Mouse (Mus musculus) lung, embryonic 16.5 days (tissue): Measurements from ENCODE around the gene Plch2. TPM values are rescaled to one million over a fixed set of nuclear protein-coding genes. Genes with fewer than 3 reads are reported as not detected.
A peak's percentile ranks its signal among the peaks of the same experiment; 100 is the strongest.
"Not testable (repeated sequence)": the region's sequence is repeated elsewhere in the genome, so short reads cannot be mapped to it uniquely, and the experiment has no call there.

ENCODE experiments used
- ATAC-seq: fragments of 200-750 bp; cut with Nextera tagmentation; 2 replicates; pipeline ENCODE4 v1.8.0; 2017; ENCODE audit warnings: low read depth, mild to moderate bottlenecking, moderate library complexity
- H3K27ac ChIP-seq: fragments of 300-500 bp; sonication (generic); 2 replicates; pipeline ENCODE4 v1.5.1; 2014; ENCODE audit warnings: mild to moderate bottlenecking, control low read depth, low read length
- H3K27me3 ChIP-seq: fragments of 300-500 bp; sonication (generic); 2 replicates; pipeline ENCODE4 v1.6.1; 2014; ENCODE audit warnings: low read depth, low read length, mixed read lengths; ENCODE audit not compliant: control insufficient read depth, insufficient read depth
- H3K36me3 ChIP-seq: fragments of 300-500 bp; sonication (generic); 2 replicates; pipeline ENCODE4 v1.6.1; 2014; ENCODE audit warnings: low read length; ENCODE audit not compliant: control insufficient read depth, insufficient read depth
- H3K4me1 ChIP-seq: fragments of 300-500 bp; sonication (generic); replicated peaks from 2 replicates; pipeline ENCODE4 v1.6.1; 2014; ENCODE audit warnings: low read length, mixed read lengths; ENCODE audit not compliant: control insufficient read depth, insufficient read depth
- H3K4me2 ChIP-seq: fragments of 300-500 bp; sonication (generic); 2 replicates; pipeline ENCODE4 v1.6.1; 2014; ENCODE audit warnings: low read depth, low read length, control low read depth
- H3K4me3 ChIP-seq: fragments of 300-500 bp; sonication (generic); 2 replicates; pipeline ENCODE4 v1.5.1; 2014; ENCODE audit warnings: mild to moderate bottlenecking, low read length, control low read depth
- H3K9ac ChIP-seq: fragments of 300-500 bp; sonication (generic); 2 replicates; pipeline ENCODE4 v1.6.1; 2014; ENCODE audit warnings: low read length, control low read depth
- H3K9me3 ChIP-seq: fragments of 300-500 bp; sonication (generic); 2 replicates; pipeline ENCODE4 v1.6.1; 2016; ENCODE audit warnings: low read length; ENCODE audit not compliant: control insufficient read depth
- WGBS: fragments of 180-500 bp; shearing (Covaris S2); extraction: QIAGEN DNeasy Blood & Tissue Kit; methylation state at CpG from one replicate; pipeline ENCODE4 v1.1.7; 2014; 5-methylcytosine and 5-hydroxymethylcytosine counted together
- polyA plus RNA-seq: library from polyadenylated mRNA; unstranded; fragments of >200 nt; fragmentation: Nextera tagmentation; extraction: Ambion mirVana; gene quantifications from 2 replicates; pipeline ENCODE4 v1.2.1, GENCODE M21; 2015

Plch2 gene
- polyA plus RNA-seq, 1 experiment from 2014 or later: 11.4 TPM

DNA sequence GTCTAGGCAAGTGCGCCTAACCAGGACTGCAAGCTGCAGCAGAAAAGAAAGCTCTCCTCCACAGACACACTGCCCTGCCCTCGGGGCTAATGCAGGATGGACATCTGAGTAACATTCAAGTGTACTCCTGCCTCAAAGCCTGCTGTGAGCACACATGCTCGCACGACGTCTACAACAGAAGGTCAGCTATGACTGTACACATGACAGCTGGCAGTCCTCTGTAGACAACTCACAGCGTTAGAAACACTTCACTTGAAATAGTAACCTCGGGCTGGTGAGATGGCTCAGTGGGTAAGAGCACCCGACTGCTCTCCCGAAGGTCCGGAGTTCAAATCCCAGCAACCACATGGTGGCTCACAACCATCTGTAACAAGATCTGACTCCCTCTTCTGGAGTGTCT is 22.2 kb upstream of the Plch2 start:
- peak; percentile 20; the same call in 1 of the 2 replicates for ATAC-seq
- 72% methylated on average over 10 of the region's 10 CpGs for whole genome bisulfite sequencing
- not testable (repeated sequence) for H3K9me3 ChIP-seq, H3K4me1 ChIP-seq, H3K9ac ChIP-seq, H3K27ac ChIP-seq, H3K4me2 ChIP-seq, H3K4me3 ChIP-seq, H3K27me3 ChIP-seq
- peaks cover 52% of the 10 kb centered on the region for H3K36me3 ChIP-seq

GRCm38 (mm10) chr4:155076677-155077076 is 20.1 kb upstream of the Plch2 start:
- WGBS: 41% methylated on average over 9 of the region's 9 CpGs
- H3K36me3 ChIP-seq: peaks cover 67% of the 10 kb centered on the region
- H3K4me2 ChIP-seq: no peak overlapping the region
- no peaks in the 10 kb centered on the region for H3K27me3 ChIP-seq
- H3K27ac ChIP-seq: no peak overlapping the region
- no peak for ATAC-seq
- no peak overlapping the region for H3K9ac ChIP-seq
- no peaks in the 10 kb centered on the region for H3K9me3 ChIP-seq
- no peaks in the 10 kb centered on the region for H3K4me1 ChIP-seq
- H3K4me3 ChIP-seq: no peak overlapping the region

GRCm38 (mm10) chr4:155075813-155076212 is 19.2 kb upstream of the Plch2 start:
- no peak for ATAC-seq
- 95% methylated on average over 2 of the region's 2 CpGs for WGBS
- Histone ChIP-seq H3K4me1 (no peaks in the 10 kb centered on the region), H3K27ac (no peak overlapping the region), H3K9me3 (no peaks in the 10 kb centered on the region), H3K36me3 (peaks cover 76% of the 10 kb centered on the region), H3K9ac (no peak overlapping the region), H3K27me3 (no peaks in the 10 kb centered on the region), H3K4me2 (no peak overlapping the region), H3K4me3 (no peak overlapping the region)

DNA sequence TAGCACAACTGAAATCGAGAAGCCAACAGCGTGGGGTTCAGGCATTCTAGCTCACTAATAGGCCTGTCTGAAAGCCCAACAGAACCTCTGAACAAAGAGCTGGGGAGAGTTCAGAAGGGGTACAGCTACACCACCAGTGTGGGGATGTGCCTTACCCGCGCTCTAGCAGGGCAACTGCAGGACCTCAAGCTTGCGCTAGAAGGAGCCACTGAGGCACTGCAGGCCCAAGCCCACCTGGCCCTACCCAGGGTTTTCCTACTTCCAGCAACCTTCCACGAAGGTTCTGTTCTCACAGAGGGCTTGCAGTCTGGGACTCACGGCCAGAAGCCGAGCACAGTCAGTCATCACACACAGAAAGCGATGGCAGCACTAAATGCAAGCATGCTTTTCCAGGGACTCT is 18.6 kb upstream of the Plch2 start:
- WGBS: 89% methylated on average over 9 of the region's 9 CpGs
- Histone ChIP-seq H3K4me2 (no peak overlapping the region), H3K27me3 (no peaks in the 10 kb centered on the region), H3K36me3 (peaks cover 76% of the 10 kb centered on the region), H3K4me1 (no peaks in the 10 kb centered on the region), H3K9ac (no peak overlapping the region), H3K9me3 (no peaks in the 10 kb centered on the region), H3K27ac (no peak overlapping the region), H3K4me3 (no peak overlapping the region)
- no peak for ATAC-seq

DNA sequence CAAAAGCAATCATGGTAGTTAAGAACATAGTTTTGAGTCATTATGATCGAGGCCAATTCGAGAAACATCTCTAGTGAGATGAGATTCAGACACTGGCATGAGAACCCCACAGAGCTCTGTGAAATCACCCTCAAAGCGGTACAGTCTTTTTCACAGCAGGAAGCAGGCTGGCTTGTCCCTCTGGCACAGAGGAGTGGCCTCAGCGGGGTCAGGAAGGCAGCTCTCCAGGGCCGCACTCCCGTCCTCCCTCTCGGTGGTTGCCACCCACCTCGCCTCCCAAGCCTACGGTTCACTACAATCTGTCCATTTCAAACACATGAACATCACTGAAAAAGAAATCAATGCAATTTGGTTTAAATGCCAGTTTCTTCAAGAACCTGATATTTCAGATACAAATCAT is 17.8 kb upstream of the Plch2 start:
- Histone ChIP-seq H3K4me3 (no peak overlapping the region), H3K9me3 (no peaks in the 10 kb centered on the region), H3K4me1 (no peaks in the 10 kb centered on the region), H3K4me2 (no peak overlapping the region), H3K36me3 (peaks cover 71% of the 10 kb centered on the region), H3K9ac (no peak overlapping the region), H3K27me3 (no peaks in the 10 kb centered on the region), H3K27ac (no peak overlapping the region)
- ATAC-seq: no peak
- WGBS: 70% methylated on average over 9 of the region's 9 CpGs

DNA sequence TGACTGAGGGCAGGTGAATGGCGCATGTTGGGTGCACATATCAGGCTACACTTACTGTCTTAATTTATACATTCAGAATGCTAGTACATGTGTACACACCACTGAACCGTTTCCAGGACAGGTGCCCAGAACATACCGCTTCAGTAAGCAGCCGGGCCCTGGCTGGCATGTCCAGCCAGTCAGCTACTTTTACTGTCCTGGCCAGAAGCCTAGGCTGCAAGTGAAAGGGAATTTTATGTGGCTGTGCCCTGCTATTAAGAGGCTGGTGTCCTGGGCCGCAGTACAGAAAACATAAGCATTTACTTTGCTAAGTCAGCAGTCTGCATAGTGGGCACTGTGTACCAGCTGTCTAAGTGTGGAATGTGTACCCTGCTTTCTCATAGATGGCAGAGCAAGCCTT is 14.3 kb upstream of the Plch2 start:
- Histone ChIP-seq H3K36me3 (peaks cover 55% of the 10 kb centered on the region), H3K27me3 (no peaks in the 10 kb centered on the region), H3K4me2 (no peak overlapping the region), H3K9ac (no peak overlapping the region), H3K4me3 (no peak overlapping the region), H3K9me3 (no peaks in the 10 kb centered on the region), H3K27ac (no peak overlapping the region), H3K4me1 (peaks cover 18% of the 10 kb centered on the region)
- 93% methylated on average over 5 of the region's 5 CpGs for WGBS
- no peak for ATAC-seq

DNA sequence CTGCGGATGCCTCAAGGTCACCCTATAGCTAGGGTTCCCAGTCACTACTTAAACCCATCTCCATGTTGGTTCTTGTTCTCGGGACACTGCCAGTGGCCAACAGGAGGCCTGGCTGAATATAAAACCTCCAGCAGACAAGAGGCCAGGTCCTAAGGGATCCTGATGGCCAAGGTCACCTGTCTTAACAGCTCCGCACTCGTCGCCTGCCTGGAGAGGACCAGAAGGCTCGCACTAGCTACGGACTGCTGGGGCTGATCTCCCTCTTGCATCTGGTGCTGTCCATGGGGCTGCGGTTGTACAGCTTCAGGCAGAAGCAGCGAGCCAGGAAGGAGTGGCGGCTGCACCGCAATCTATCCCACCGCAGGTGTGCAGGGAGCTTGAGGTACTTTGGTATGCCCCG is 13.6 kb upstream of the Plch2 start:
- peaks cover 49% of the 10 kb centered on the region for H3K36me3 ChIP-seq
- no peak overlapping the region for H3K4me2 ChIP-seq
- no peaks in the 10 kb centered on the region for H3K9me3 ChIP-seq
- no peak overlapping the region for H3K4me3 ChIP-seq
- 89% methylated on average over 13 of the region's 13 CpGs for WGBS
- peaks cover 18% of the 10 kb centered on the region for H3K4me1 ChIP-seq
- ATAC-seq: no peak
- no peaks in the 10 kb centered on the region for H3K27me3 ChIP-seq
- H3K27ac ChIP-seq: no peak overlapping the region
- H3K9ac ChIP-seq: no peak overlapping the region

GRCm38 (mm10) chr4:155069191-155069590 is 12.6 kb upstream of the Plch2 start:
- Histone ChIP-seq H3K4me3 (no peak overlapping the region), H3K9ac (no peak overlapping the region), H3K27ac (no peak overlapping the region), H3K27me3 (no peaks in the 10 kb centered on the region), H3K9me3 (no peaks in the 10 kb centered on the region), H3K4me2 (no peak overlapping the region), H3K4me1 (peaks cover 18% of the 10 kb centered on the region), H3K36me3 (peaks cover 43% of the 10 kb centered on the region)
- WGBS: 82% methylated on average over 6 of the region's 6 CpGs
- ATAC-seq: no peak

- WGBS: 90% methylated on average over 20 of the region's 20 CpGs
- H3K27ac ChIP-seq: no peak overlapping the region
- peaks cover 18% of the 10 kb centered on the region for H3K4me1 ChIP-seq
- no peaks in the 10 kb centered on the region for H3K9me3 ChIP-seq
- peak overlapping the region; percentile 25 for H3K9ac ChIP-seq
- H3K4me3 ChIP-seq: no peak overlapping the region; the same call in 1 of the 2 replicates
- peaks cover 36% of the 10 kb centered on the region for H3K36me3 ChIP-seq
- no peaks in the 10 kb centered on the region for H3K27me3 ChIP-seq
- H3K4me2 ChIP-seq: peak overlapping the region; percentile 81
- ATAC-seq: no peak
These were observed 11.9 kb upstream of the Plch2 start for GRCm38 (mm10) chr4:155068357-155068972.
